Mouse (Mus musculus): ENCODE measurements at regions not wholly inside any gene's neighbourhood (a gene's known extent, or its start where the extent isn't known, plus 50 kb on each side); places are given as distances from the start of the nearest gene placed in this dataset.
A peak's percentile ranks its signal among the peaks of the same experiment; 100 is the strongest.

DNA sequence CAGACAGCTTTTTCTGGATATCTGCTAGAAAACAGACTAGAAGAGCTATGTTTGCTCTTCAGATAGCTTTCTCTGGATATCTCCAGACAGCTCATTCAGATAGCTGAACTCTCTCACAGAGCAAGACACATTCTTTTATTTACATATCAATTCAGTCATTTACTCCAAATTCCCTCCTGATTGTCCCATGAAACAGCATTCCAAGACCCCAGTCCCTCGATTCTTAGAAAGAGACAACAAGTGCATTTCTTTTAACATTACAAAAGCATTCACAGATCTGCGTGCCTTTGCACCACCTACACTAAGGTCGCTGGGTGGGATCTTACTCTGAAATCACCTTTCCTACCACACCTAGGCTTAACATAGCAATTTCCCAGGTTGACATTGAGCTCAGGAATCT, 1039.5 kb upstream of the Ddx18 start:
- DNase-seq (ENCODE audit: low spot score), result no peak

DNA sequence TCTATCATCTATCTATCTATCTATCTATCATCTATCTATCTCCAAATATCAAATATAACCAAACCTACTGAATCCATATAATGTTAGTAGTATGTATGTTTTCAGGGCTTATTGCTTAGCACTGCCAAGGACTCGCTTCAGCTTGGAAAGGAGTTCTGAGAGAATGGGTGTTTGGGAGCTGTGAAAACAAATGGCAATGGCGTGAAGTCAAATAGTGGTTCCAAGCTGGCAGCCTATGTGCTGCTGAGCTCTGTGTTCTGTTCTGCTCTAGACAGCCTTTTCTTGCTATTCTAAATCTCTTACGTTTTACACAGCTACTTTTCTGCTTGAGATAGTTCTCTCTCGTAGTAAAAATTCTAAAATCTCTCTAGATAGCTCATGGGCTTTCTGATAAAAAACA, 1008.2 kb upstream of the Ddx18 start:
- no peak for DNase-seq (ENCODE audit: low spot score)

DNA sequence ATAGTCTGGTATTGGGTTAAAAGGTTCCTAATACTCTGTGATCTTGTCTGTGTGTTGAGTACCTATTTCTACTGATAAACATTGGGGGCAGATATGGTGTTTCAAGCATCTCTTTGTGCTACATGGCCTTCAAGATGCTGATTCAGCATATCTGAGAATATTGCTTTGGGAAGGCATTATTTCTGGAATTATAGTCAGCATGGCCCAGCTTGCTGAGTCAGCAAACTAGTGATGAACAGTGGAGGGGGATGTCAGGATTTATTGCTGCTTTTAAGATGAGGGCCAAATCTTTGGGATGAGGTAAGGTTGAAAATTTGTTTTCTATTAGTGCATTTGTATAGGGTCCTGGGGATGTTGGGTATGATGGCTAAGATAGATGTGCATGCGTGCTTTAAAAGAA, 983.8 kb upstream of the Ddx18 start:
- no peak for DNase-seq (ENCODE audit: low spot score)

- DNase-seq (ENCODE audit: low spot score), result no peak
Observed at GRCm38 (mm10) chr1:122509580-122509979, 941.8 kb upstream of the Ddx18 start.

GRCm38 (mm10) chr1:122501707-122502106, 933.9 kb upstream of the Ddx18 start:
- DNase-seq (ENCODE audit: low spot score), result no peak

DNA sequence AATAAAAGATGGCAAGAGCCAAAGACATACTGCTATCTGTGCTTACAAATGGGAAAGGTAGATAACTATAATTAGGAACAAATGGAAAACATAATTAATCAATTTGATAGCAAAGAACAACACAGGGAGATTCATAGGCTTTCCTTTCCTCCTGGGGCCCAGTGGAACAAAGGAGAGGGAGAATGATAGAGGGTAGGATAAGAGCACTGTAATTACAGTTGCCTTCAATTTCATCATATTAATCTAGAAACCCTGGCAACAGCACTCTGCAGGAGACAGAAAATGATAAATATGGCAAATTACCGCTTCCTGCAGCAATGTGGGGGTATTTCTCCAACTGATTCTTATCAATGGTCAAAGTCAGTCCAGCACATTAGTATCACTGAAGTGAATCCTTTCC, 910.2 kb upstream of the Ddx18 start:
- no peak for DNase-seq (ENCODE audit: low spot score)

- DNase-seq (ENCODE audit: low spot score), result no peak
Observed at GRCm38 (mm10) chr1:122463931-122464330, 896.1 kb upstream of the Ddx18 start.

- no peak for DNase-seq (ENCODE audit: low spot score)
Observed at GRCm38 (mm10) chr1:122459056-122459455, 891.3 kb upstream of the Ddx18 start.

- DNase-seq (ENCODE audit: low spot score), result no peak
Observed at GRCm38 (mm10) chr1:122454881-122455280, 887.1 kb upstream of the Ddx18 start.

- DNase-seq (ENCODE audit: low spot score), result no peak
Observed at GRCm38 (mm10) chr1:122453617-122454016, 885.8 kb upstream of the Ddx18 start.

DNA sequence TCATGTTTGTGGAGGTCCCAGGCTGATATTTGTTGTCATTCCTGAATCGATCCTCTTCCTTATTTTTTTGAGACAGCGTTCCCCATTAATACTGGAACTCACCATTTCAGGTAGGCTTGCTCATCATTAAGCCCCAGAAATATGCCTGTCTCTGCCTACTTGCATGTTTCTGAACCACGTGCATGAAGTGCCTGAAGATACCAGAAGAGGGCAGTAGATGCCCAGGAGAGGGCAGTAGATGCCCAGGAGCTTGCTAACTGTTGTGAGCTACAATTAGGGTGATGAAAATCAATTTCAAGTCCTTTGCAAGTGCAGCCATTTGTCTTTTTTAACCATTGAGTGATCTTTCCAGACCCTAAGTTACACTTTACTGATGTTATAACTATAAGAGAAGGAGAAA, 871.6 kb upstream of the Ddx18 start:
- no peak for DNase-seq (ENCODE audit: low spot score)

GRCm38 (mm10) chr1:122423503-122423902, 855.7 kb upstream of the Ddx18 start:
- no peak for DNase-seq (ENCODE audit: low spot score)

DNA sequence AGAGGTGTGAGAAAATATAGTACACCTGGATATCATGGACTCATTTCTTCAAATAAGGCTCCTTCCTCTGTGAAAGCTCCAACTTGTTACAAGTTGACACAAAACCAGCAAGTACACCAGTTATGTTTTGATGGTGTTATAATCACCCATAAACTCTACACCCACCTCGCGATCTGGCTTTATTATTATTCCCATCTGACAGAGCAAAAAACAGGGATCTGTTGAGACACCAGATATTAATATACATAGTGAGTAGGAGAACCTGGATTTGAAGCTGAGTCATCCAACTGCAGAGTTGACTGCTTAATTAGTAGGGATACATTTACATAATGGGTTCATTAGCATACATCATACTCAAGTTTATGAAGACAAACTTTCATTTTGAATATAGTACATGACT, 828.6 kb upstream of the Ddx18 start:
- no peak for DNase-seq (ENCODE audit: low spot score)

GRCm38 (mm10) chr1:122393660-122394355, 826.0 kb upstream of the Ddx18 start:
- DNase-seq (ENCODE audit: low spot score), result no peak

DNA sequence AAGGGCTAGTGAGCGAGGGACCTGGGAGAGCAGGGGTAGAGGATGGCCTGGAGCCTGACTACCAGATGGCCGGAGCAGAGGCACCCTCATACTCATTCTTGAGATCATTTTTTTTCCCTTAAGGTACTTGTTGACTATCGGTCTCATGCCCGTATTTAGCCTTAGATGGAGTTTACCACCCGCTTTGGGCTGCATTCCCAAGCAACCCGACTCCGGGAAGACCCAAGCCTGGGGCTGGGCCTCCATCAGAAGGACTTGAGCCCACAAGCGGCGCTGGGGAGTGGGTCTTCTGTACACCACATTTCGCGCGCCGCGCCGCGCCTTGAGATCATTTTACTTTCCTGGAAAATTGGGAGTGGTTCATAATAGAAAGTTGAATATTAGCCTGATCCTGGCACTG, 789.2 kb upstream of the Ddx18 start:
- DNase-seq (ENCODE audit: low spot score), result peak; percentile 77

GRCm38 (mm10) chr1:122351530-122351929, 783.7 kb upstream of the Ddx18 start:
- no peak for DNase-seq (ENCODE audit: low spot score)

GRCm38 (mm10) chr1:122333267-122333666, 765.5 kb upstream of the Ddx18 start:
- no peak for DNase-seq (ENCODE audit: low spot score)

GRCm38 (mm10) chr1:122328276-122328675, 760.5 kb upstream of the Ddx18 start:
- DNase-seq (ENCODE audit: low spot score), result no peak
